Mouse (Mus musculus) heart, embryonic 15.5 days (tissue): Measurements from ENCODE around the gene Gjb2. TPM values are rescaled to one million over a fixed set of nuclear protein-coding genes. Genes with fewer than 3 reads are reported as not detected.
"Not testable (repeated sequence)": the region's sequence is repeated elsewhere in the genome, so short reads cannot be mapped to it uniquely, and the experiment has no call there.

Experiments
- ATAC-seq: fragments of 200-750 bp; cut with Nextera tagmentation; replicated peaks from 2 replicates; pipeline ENCODE4 v1.8.0; 2017; ENCODE audit warnings: low read depth, moderate TSS enrichment; ENCODE audit not compliant: insufficient number of reproducible peaks, insufficient read depth, low FRiP score
- H3K27ac ChIP-seq: fragments of 300-500 bp; sonication (generic); 2 replicates; pipeline ENCODE4 v1.5.1; 2015; ENCODE audit warnings: mild to moderate bottlenecking, inconsistent platforms
- H3K27me3 ChIP-seq: fragments of 300-500 bp; sonication (generic); 2 replicates; pipeline ENCODE4 v1.6.1; 2015; ENCODE audit warnings: inconsistent platforms
- H3K36me3 ChIP-seq: fragments of 300-500 bp; sonication (generic); 2 replicates; pipeline ENCODE4 v1.6.1; 2015; ENCODE audit warnings: mild to moderate bottlenecking, inconsistent platforms
- H3K4me1 ChIP-seq: fragments of 300-500 bp; sonication (generic); replicated peaks from 2 replicates; pipeline ENCODE4 v1.6.1; 2015; ENCODE audit warnings: inconsistent platforms
- H3K4me2 ChIP-seq: fragments of 300-500 bp; sonication (generic); 2 replicates; pipeline ENCODE4 v1.6.1; 2015; ENCODE audit warnings: inconsistent platforms, mild to moderate bottlenecking, moderate library complexity
- H3K4me3 ChIP-seq: fragments of 300-500 bp; sonication (generic); 2 replicates; pipeline ENCODE4 v1.5.1; 2015; ENCODE audit warnings: mild to moderate bottlenecking, inconsistent platforms
- H3K9ac ChIP-seq: fragments of 300-500 bp; sonication (generic); 2 replicates; pipeline ENCODE4 v1.6.1; 2015; ENCODE audit warnings: mild to moderate bottlenecking, inconsistent platforms
- H3K9me3 ChIP-seq: fragments of 300-500 bp; sonication (generic); replicated peaks from 2 replicates; pipeline ENCODE4 v1.6.1; 2016; ENCODE audit warnings: inconsistent platforms
- whole genome bisulfite sequencing: fragments of 180-500 bp; shearing (Covaris S2); methylation state at CpG from one replicate; pipeline ENCODE4 v1.1.7; 2015; ENCODE audit warnings: mixed read lengths; 5-methylcytosine and 5-hydroxymethylcytosine counted together
- polyA plus RNA-seq: library from polyadenylated mRNA; unstranded; fragments of >200 nt; fragmentation: Nextera tagmentation; extraction: Ambion mirVana; gene quantifications from 2 replicates; pipeline ENCODE4 v1.2.1, GENCODE M21; 2015

Gene Gjb2
- polyA plus RNA-seq, 1 experiment from 2014 or later = 0.15 TPM

- peak overlapping the region; percentile 100 for H3K4me2 ChIP-seq
- H3K27me3 ChIP-seq = peaks cover 74% of the 10 kb centered on the region
- H3K9me3 ChIP-seq = no peaks in the 10 kb centered on the region
- H3K9ac ChIP-seq = no peak overlapping the region
- no peaks in the 10 kb centered on the region for H3K36me3 ChIP-seq
- H3K4me1 ChIP-seq = peaks cover 20% of the 10 kb centered on the region
- no peak overlapping the region for H3K27ac ChIP-seq
- ATAC-seq = no peak
- WGBS = 16% methylated on average over 14 of the region's 14 CpGs
- peak overlapping the region; percentile 70 for H3K4me3 ChIP-seq
These were observed 609 bp upstream of the Gjb2 start for GRCm38 (mm10) chr14:57105111-57105510.

- peak overlapping the region; percentile 100 for H3K4me2 ChIP-seq
- ATAC-seq = no peak
- H3K27me3 ChIP-seq = peaks cover 70% of the 10 kb centered on the region
- WGBS = 7% methylated on average over 22 of the region's 22 CpGs
- no peaks in the 10 kb centered on the region for H3K9me3 ChIP-seq
- peak overlapping the region; percentile 51 for H3K9ac ChIP-seq
- peaks cover 20% of the 10 kb centered on the region for H3K4me1 ChIP-seq
- peak overlapping the region; percentile 70 for H3K4me3 ChIP-seq
- H3K27ac ChIP-seq = no peak overlapping the region
- no peaks in the 10 kb centered on the region for H3K36me3 ChIP-seq
These were observed 794 bp downstream of the Gjb2 start for GRCm38 (mm10) chr14:57103711-57104105.

- no peaks in the 10 kb centered on the region for H3K9me3 ChIP-seq
- H3K4me1 ChIP-seq = peaks cover 20% of the 10 kb centered on the region
- H3K36me3 ChIP-seq = no peaks in the 10 kb centered on the region
- H3K27ac ChIP-seq = no peak overlapping the region
- WGBS = 66% methylated on average over 6 of the region's 6 CpGs
- no peak overlapping the region for H3K9ac ChIP-seq
- H3K27me3 ChIP-seq = peaks cover 66% of the 10 kb centered on the region
- no peak for ATAC-seq
- H3K4me3 ChIP-seq = peak overlapping the region; percentile 70; the same call in 1 of the 2 replicates
- no peak overlapping the region for H3K4me2 ChIP-seq
These were observed 1.4 kb downstream of the Gjb2 start for GRCm38 (mm10) chr14:57103121-57103520.

GRCm38 (mm10) chr14:57101623-57102022 lies 2.9 kb downstream of the Gjb2 start:
- Histone ChIP-seq H3K27ac (no peak overlapping the region), H3K9ac (no peak overlapping the region), H3K27me3 (peaks cover 54% of the 10 kb centered on the region), H3K4me1 (peaks cover 20% of the 10 kb centered on the region), H3K36me3 (no peaks in the 10 kb centered on the region), H3K4me3 (no peak overlapping the region), H3K9me3 (no peaks in the 10 kb centered on the region), H3K4me2 (no peak overlapping the region)
- WGBS = 75% methylated on average over 7 of the region's 7 CpGs
- no peak for ATAC-seq

- Histone ChIP-seq H3K9ac (no peak overlapping the region), H3K27me3 (0 out of 2 replicates have a peak, but pooled peaks cover 3% of the 10 kb centered on the region), H3K4me2 (no peak overlapping the region), H3K36me3 (no peaks in the 10 kb centered on the region), H3K27ac (no peak overlapping the region), H3K9me3 (no peaks in the 10 kb centered on the region), H3K4me3 (no peak overlapping the region), H3K4me1 (no peaks in the 10 kb centered on the region)
- WGBS = 53% methylated on average over 4 of the region's 4 CpGs
- ATAC-seq = no peak
These were observed 8.6 kb downstream of the Gjb2 start for GRCm38 (mm10) chr14:57095855-57096254.

- H3K4me2 ChIP-seq = no peak overlapping the region
- no peaks in the 10 kb centered on the region for H3K9me3 ChIP-seq
- 0 out of 2 replicates have a peak, but pooled peaks cover 2% of the 10 kb centered on the region for H3K27me3 ChIP-seq
- H3K4me3 ChIP-seq = no peak overlapping the region
- no peak for ATAC-seq
- no peaks in the 10 kb centered on the region for H3K36me3 ChIP-seq
- no peak overlapping the region for H3K9ac ChIP-seq
- no peak overlapping the region for H3K27ac ChIP-seq
- WGBS = 9% methylated on average over 6 of the region's 8 CpGs
- no peaks in the 10 kb centered on the region for H3K4me1 ChIP-seq
These were observed 11.5 kb downstream of the Gjb2 start for GRCm38 (mm10) chr14:57093029-57093428.

GRCm38 (mm10) chr14:57090001-57090400 lies 14.5 kb downstream of the Gjb2 start:
- Histone ChIP-seq H3K9me3 (no peaks in the 10 kb centered on the region), H3K27ac (no peak overlapping the region), H3K4me1 (no peaks in the 10 kb centered on the region), H3K36me3 (no peaks in the 10 kb centered on the region), H3K4me3 (no peak overlapping the region), H3K9ac (no peak overlapping the region), H3K4me2 (no peak overlapping the region), H3K27me3 (no peaks in the 10 kb centered on the region)
- 50% methylated on average over 2 of the region's 2 CpGs for WGBS
- ATAC-seq = no peak

- Histone ChIP-seq H3K4me1 (peaks cover 4% of the 10 kb centered on the region; the same call in 1 of the 2 replicates), H3K27me3 (no peaks in the 10 kb centered on the region), H3K4me2 (no peak overlapping the region), H3K4me3 (no peak overlapping the region), H3K27ac (no peak overlapping the region), H3K9ac (no peak overlapping the region), H3K36me3 (no peaks in the 10 kb centered on the region), H3K9me3 (no peaks in the 10 kb centered on the region)
- no peak for ATAC-seq
- WGBS = 81% methylated on average over 7 of the region's 7 CpGs
These were observed 15.4 kb downstream of the Gjb2 start for GRCm38 (mm10) chr14:57089107-57089506.

- 32% methylated on average over 11 of the region's 11 CpGs for WGBS
- Histone ChIP-seq H3K9me3 (no peaks in the 10 kb centered on the region), H3K4me3 (no peak overlapping the region), H3K4me1 (peaks cover 6% of the 10 kb centered on the region; the same call in 1 of the 2 replicates), H3K9ac (no peak overlapping the region), H3K4me2 (0 out of 2 replicates have a peak overlapping the region, but pooled peaks have one; percentile 6), H3K27ac (peak overlapping the region; percentile 47; the same call in 1 of the 2 replicates), H3K27me3 (no peaks in the 10 kb centered on the region), H3K36me3 (no peaks in the 10 kb centered on the region)
- ATAC-seq = peak; percentile 22; the same call in 1 of the 2 replicates
These were observed 20.3 kb downstream of the Gjb2 start for GRCm38 (mm10) chr14:57084180-57084668.

GRCm38 (mm10) chr14:57082863-57083262 lies 21.6 kb downstream of the Gjb2 start:
- H3K36me3 ChIP-seq = no peaks in the 10 kb centered on the region
- no peak overlapping the region for H3K4me3 ChIP-seq
- WGBS = 97% methylated on average over 1 of the region's 1 CpGs
- no peak overlapping the region for H3K4me2 ChIP-seq
- no peak overlapping the region for H3K27ac ChIP-seq
- no peaks in the 10 kb centered on the region for H3K27me3 ChIP-seq
- no peak for ATAC-seq
- no peaks in the 10 kb centered on the region for H3K9me3 ChIP-seq
- peaks cover 6% of the 10 kb centered on the region; the same call in 1 of the 2 replicates for H3K4me1 ChIP-seq
- no peak overlapping the region for H3K9ac ChIP-seq

GRCm38 (mm10) chr14:57075537-57075936 lies 29.0 kb downstream of the Gjb2 start:
- 73% methylated on average over 6 of the region's 6 CpGs for WGBS
- no peak overlapping the region for H3K9ac ChIP-seq
- no peaks in the 10 kb centered on the region for H3K9me3 ChIP-seq
- H3K27ac ChIP-seq = no peak overlapping the region
- H3K4me3 ChIP-seq = no peak overlapping the region
- no peaks in the 10 kb centered on the region for H3K27me3 ChIP-seq
- no peaks in the 10 kb centered on the region for H3K4me1 ChIP-seq
- H3K36me3 ChIP-seq = no peaks in the 10 kb centered on the region
- H3K4me2 ChIP-seq = no peak overlapping the region
- no peak for ATAC-seq

GRCm38 (mm10) chr14:57069906-57070305 lies 34.6 kb downstream of the Gjb2 start:
- 0% methylated on average over 2 of the region's 2 CpGs for WGBS
- not testable (repeated sequence) for H3K4me3 ChIP-seq, H3K9ac ChIP-seq, H3K27ac ChIP-seq, ATAC-seq, H3K9me3 ChIP-seq, H3K4me2 ChIP-seq, H3K27me3 ChIP-seq, H3K36me3 ChIP-seq, H3K4me1 ChIP-seq
